Mouse (Mus musculus) CH12.LX (cell line): ENCODE data around the gene Clcf1.

Experiments used
- CHD1 ChIP-seq: IDR thresholded peaks from 2 replicates; pipeline ENCODE4 v1.6.1; 2012; ENCODE audit warnings: low read depth, low read length, improper control_type of control experiment, inconsistent platforms
- CHD2 ChIP-seq: IDR thresholded peaks from 2 replicates; pipeline ENCODE4 v1.6.1; 2011; ENCODE audit warnings: low read length, improper control_type of control experiment
- CTCF ChIP-seq, 2 experiments: IDR thresholded peaks in 1 of 2; conservative IDR thresholded peaks in 1 of 2; 2 replicates each; pipeline ENCODE4 v1.5.1; 2011 to 2012; ENCODE audit warnings: low read depth in 2 of 2, low read length in 2 of 2, improper control_type of control experiment in 1 of 2, inconsistent platforms in 1 of 2, mild to moderate bottlenecking in 1 of 2, moderate library complexity in 1 of 2
- E2F4 ChIP-seq: IDR thresholded peaks from 2 replicates; pipeline ENCODE4 v1.6.1; 2011; ENCODE audit warnings: low read depth, low read length, improper control_type of control experiment; ENCODE audit not compliant: insufficient replicate concordance
- EP300 ChIP-seq: IDR thresholded peaks from 2 replicates; pipeline ENCODE4 v1.6.1; 2011; ENCODE audit warnings: low read length, improper control_type of control experiment
- MAX ChIP-seq: IDR thresholded peaks from 2 replicates; pipeline ENCODE4 v1.6.1; 2011; ENCODE audit warnings: low read length, improper control_type of control experiment
- POLR2A ChIP-seq: IDR thresholded peaks from 2 replicates; pipeline ENCODE4 v1.6.1; 2011; ENCODE audit warnings: low read depth, mild to moderate bottlenecking, improper control_type of control experiment, low read length
- RAD21 ChIP-seq: IDR thresholded peaks from 2 replicates; pipeline ENCODE4 v1.6.1; 2011; ENCODE audit warnings: low read depth, mild to moderate bottlenecking, low read length, improper control_type of control experiment, moderate library complexity
- SMC3 ChIP-seq: IDR thresholded peaks from 2 replicates; pipeline ENCODE4 v1.6.1; 2011; ENCODE audit warnings: low read depth, low read length, improper control_type of control experiment
- UBTF ChIP-seq: IDR thresholded peaks from 2 replicates; pipeline ENCODE4 v1.6.1; 2012; ENCODE audit warnings: low read depth, mild to moderate bottlenecking, inconsistent platforms, low read length, improper control_type of control experiment, moderate library complexity
- ZMIZ1 ChIP-seq: IDR thresholded peaks from 2 replicates; pipeline ENCODE4 v1.6.1; 2012; ENCODE audit warnings: low read depth, mild to moderate bottlenecking, inconsistent platforms, low read length, improper control_type of control experiment
- ZNF384 ChIP-seq: IDR thresholded peaks from 2 replicates; pipeline ENCODE4 v1.6.1; 2012; ENCODE audit warnings: low read depth, low read length, improper control_type of control experiment, inconsistent platforms

DNA sequence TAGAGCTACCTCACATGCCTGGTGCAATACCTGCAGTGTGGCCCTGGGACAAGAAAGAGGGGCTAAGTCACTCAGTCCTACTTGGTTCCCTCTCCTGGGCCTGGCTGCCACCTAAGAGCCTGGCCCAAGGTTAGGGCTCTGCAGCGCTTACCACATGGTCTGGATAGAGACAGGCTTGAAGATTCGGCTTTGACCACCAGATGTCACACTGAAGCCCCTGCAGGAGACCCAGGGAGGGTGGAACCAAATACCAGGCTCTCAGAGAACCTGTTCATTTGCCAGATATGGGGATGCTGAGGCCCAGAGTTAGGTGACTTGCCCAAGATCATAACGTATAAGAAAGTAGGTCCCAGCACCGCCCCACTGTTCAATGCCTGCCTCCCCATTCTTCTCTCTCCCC is 51.9 kb downstream of the Clcf1 start:
- TF ChIP-seq SMC3 (peak; percentile 51), CTCF (conservative IDR thresholded peaks at IDR 0.05 in 1 of 2, IDR thresholded peaks at IDR 0.05 in 1 of 2; ENCODE audit: low read depth in 2 of 2, low read length in 2 of 2) (peak in 1 of 2 experiments; percentile 52; a peak in 2 of 4 replicates), UBTF (no peak), MAX (no peak), CHD1 (no peak), POLR2A (peak; percentile 8; the same call in 1 of the 2 replicates), E2F4 (no peak), EP300 (no peak), RAD21 (peak; percentile 17), ZMIZ1 (no peak), CHD2 (no peak), ZNF384 (no peak)
